Mouse (Mus musculus) lung, postnatal 0 days (tissue): Measurements from ENCODE around the gene Hdac9. TPM values are rescaled to one million over a fixed set of nuclear protein-coding genes. Genes with fewer than 3 reads are reported as not detected.

Experiments
- ATAC-seq: fragments of 200-750 bp; cut with Nextera tagmentation; 2 replicates; pipeline ENCODE4 v1.8.0; 2017; ENCODE audit warnings: moderate library complexity
- DNase-seq: peaks from one replicate; pipeline ENCODE4 v3.0.0-alpha.2; 2016; ENCODE audit warnings: low spot score
- H3K27ac ChIP-seq: fragments of 300-500 bp; sonication (generic); 2 replicates; pipeline ENCODE4 v1.5.1; 2014; ENCODE audit warnings: antibody characterized with exemption, mild to moderate bottlenecking, low read length, mixed read lengths
- H3K27me3 ChIP-seq: fragments of 300-500 bp; sonication (generic); replicated peaks from 2 replicates; pipeline ENCODE4 v1.6.1; 2014; ENCODE audit warnings: low read length, mixed read lengths; ENCODE audit not compliant: insufficient read depth
- H3K36me3 ChIP-seq: fragments of 300-500 bp; sonication (generic); 2 replicates; pipeline ENCODE4 v1.6.1; 2014; ENCODE audit warnings: low read length, mixed read lengths; ENCODE audit not compliant: insufficient read depth
- H3K4me1 ChIP-seq: fragments of 300-500 bp; sonication (generic); 2 replicates; pipeline ENCODE4 v1.6.1; 2014; ENCODE audit warnings: antibody characterized with exemption, low read depth, low read length, mixed read lengths; ENCODE audit not compliant: insufficient read depth
- H3K4me2 ChIP-seq: fragments of 300-500 bp; sonication (generic); replicated peaks from 2 replicates; pipeline ENCODE4 v1.6.1; 2014; ENCODE audit warnings: low read depth, mild to moderate bottlenecking, low read length, moderate library complexity, mixed read lengths
- H3K4me3 ChIP-seq: fragments of 300-500 bp; sonication (generic); 2 replicates; pipeline ENCODE4 v1.5.1; 2014; ENCODE audit warnings: low read depth, low read length
- H3K9ac ChIP-seq: fragments of 300-500 bp; sonication (generic); replicated peaks from 2 replicates; pipeline ENCODE4 v1.6.1; 2014; ENCODE audit warnings: low read depth, mild to moderate bottlenecking
- H3K9me3 ChIP-seq: fragments of 300-500 bp; sonication (generic); 2 replicates; pipeline ENCODE4 v1.6.1; 2016; ENCODE audit warnings: low read length, mixed read lengths
- CTCF ChIP-seq: IDR thresholded peaks from 2 replicates; pipeline ENCODE4 v1.5.1; 2016; ENCODE audit warnings: antibody characterized with exemption, mild to moderate bottlenecking
- EP300 ChIP-seq: IDR thresholded peaks from 2 replicates; pipeline ENCODE4 v1.6.1; 2016; ENCODE audit warnings: antibody characterized with exemption, mild to moderate bottlenecking, control low read depth
- WGBS: fragments of 180-500 bp; shearing (Covaris S2); extraction: QIAGEN DNeasy Blood & Tissue Kit; methylation state at CpG from one replicate; pipeline ENCODE4 v1.1.7; 2014; 5-methylcytosine and 5-hydroxymethylcytosine counted together
- polyA plus RNA-seq: library from polyadenylated mRNA; unstranded; fragments of >200 nt; fragmentation: Nextera tagmentation; extraction: Ambion mirVana; gene quantifications from 2 replicates; pipeline ENCODE4 v1.2.1, GENCODE M21; 2015

The Hdac9 gene
- polyA plus RNA-seq, 1 experiment from 2014 or later, result 6.0 TPM

- no peak for ATAC-seq
- WGBS, result 29% methylated on average over 10 of the region's 10 CpGs
- no peak overlapping the region for H3K4me3 ChIP-seq
- H3K27ac ChIP-seq, result no peak overlapping the region
- H3K27me3 ChIP-seq, result no peaks in the 10 kb centered on the region
- H3K9ac ChIP-seq, result no peak overlapping the region
- no peaks in the 10 kb centered on the region for H3K9me3 ChIP-seq
- DNase-seq, result no peak
- H3K4me2 ChIP-seq, result no peak overlapping the region
- no peaks in the 10 kb centered on the region for H3K36me3 ChIP-seq
- no peaks in the 10 kb centered on the region for H3K4me1 ChIP-seq
- TF ChIP-seq CTCF (no peak), EP300 (no peak)
Observed at GRCm38 (mm10) chr12:34811673-34812613, 105.0 kb downstream of the Hdac9 start.

GRCm38 (mm10) chr12:34810221-34810620 is 106.7 kb downstream of the Hdac9 start:
- no peaks in the 10 kb centered on the region for H3K9me3 ChIP-seq
- H3K27me3 ChIP-seq, result no peaks in the 10 kb centered on the region
- H3K4me3 ChIP-seq, result no peak overlapping the region
- no peaks in the 10 kb centered on the region; the same call in 1 of the 2 replicates for H3K4me1 ChIP-seq
- no peak for DNase-seq
- TF ChIP-seq CTCF, result no peak
- TF ChIP-seq EP300, result no peak
- no peak for ATAC-seq
- no peaks in the 10 kb centered on the region for H3K36me3 ChIP-seq
- H3K27ac ChIP-seq, result no peak overlapping the region
- no peak overlapping the region for H3K9ac ChIP-seq
- WGBS, result 80% methylated on average over 2 of the region's 2 CpGs
- no peak overlapping the region for H3K4me2 ChIP-seq

- Histone ChIP-seq H3K9ac (no peak overlapping the region), H3K4me2 (no peak overlapping the region), H3K4me3 (no peak overlapping the region), H3K27ac (no peak overlapping the region), H3K27me3 (no peaks in the 10 kb centered on the region), H3K4me1 (no peaks in the 10 kb centered on the region; the same call in 1 of the 2 replicates), H3K36me3 (no peaks in the 10 kb centered on the region), H3K9me3 (no peaks in the 10 kb centered on the region)
- DNase-seq, result no peak
- 81% methylated on average over 1 of the region's 1 CpGs for WGBS
- TF ChIP-seq EP300, result no peak
- TF ChIP-seq CTCF, result no peak
- ATAC-seq, result no peak
Observed at GRCm38 (mm10) chr12:34808180-34808579, 108.7 kb downstream of the Hdac9 start.

GRCm38 (mm10) chr12:34806528-34806927 is 110.4 kb downstream of the Hdac9 start:
- Histone ChIP-seq H3K9ac (no peak overlapping the region), H3K27ac (no peak overlapping the region), H3K4me2 (no peak overlapping the region), H3K27me3 (no peaks in the 10 kb centered on the region), H3K9me3 (no peaks in the 10 kb centered on the region), H3K4me1 (no peaks in the 10 kb centered on the region; the same call in 1 of the 2 replicates), H3K36me3 (no peaks in the 10 kb centered on the region), H3K4me3 (no peak overlapping the region)
- no peak for ATAC-seq
- no peak for DNase-seq
- TF ChIP-seq CTCF, result no peak
- no peak for TF ChIP-seq EP300

- 74% methylated on average over 2 of the region's 2 CpGs for WGBS
- ATAC-seq (no peak), DNase-seq (no peak)
- no peak overlapping the region for H3K27ac ChIP-seq
- no peaks in the 10 kb centered on the region for H3K36me3 ChIP-seq
- H3K9me3 ChIP-seq, result no peaks in the 10 kb centered on the region
- no peak overlapping the region for H3K4me2 ChIP-seq
- H3K27me3 ChIP-seq, result no peaks in the 10 kb centered on the region
- TF ChIP-seq EP300, result no peak
- TF ChIP-seq CTCF, result no peak
- H3K9ac ChIP-seq, result no peak overlapping the region
- no peak overlapping the region for H3K4me3 ChIP-seq
- no peaks in the 10 kb centered on the region; the same call in 1 of the 2 replicates for H3K4me1 ChIP-seq
Observed at GRCm38 (mm10) chr12:34803721-34804120, 113.2 kb downstream of the Hdac9 start.

GRCm38 (mm10) chr12:34802308-34802707 is 114.6 kb downstream of the Hdac9 start:
- Histone ChIP-seq H3K4me3 (no peak overlapping the region), H3K27ac (no peak overlapping the region), H3K9ac (no peak overlapping the region), H3K36me3 (no peaks in the 10 kb centered on the region), H3K4me2 (no peak overlapping the region), H3K9me3 (no peaks in the 10 kb centered on the region), H3K4me1 (no peaks in the 10 kb centered on the region; the same call in 1 of the 2 replicates), H3K27me3 (no peaks in the 10 kb centered on the region)
- DNase-seq (no peak), ATAC-seq (0 out of 2 replicates have a peak, but pooled peaks have one; percentile 5)
- WGBS, result 54% methylated on average over 4 of the region's 4 CpGs
- no peak for TF ChIP-seq CTCF
- TF ChIP-seq EP300, result no peak
